Mouse (Mus musculus) hindbrain, embryonic 10.5 days (tissue): ENCODE measurements around the gene Arhgap24. TPM values are rescaled to one million over a fixed set of nuclear protein-coding genes. Genes with fewer than 3 reads are reported as not detected.

Source experiments
- DNase-seq: peaks from one replicate; pipeline ENCODE4 v3.0.0-alpha.2; 2017; ENCODE audit warnings: low spot score
- H3K27ac ChIP-seq: fragments of 300-500 bp; sonication (generic); 2 replicates; pipeline ENCODE4 v1.5.1; 2016; ENCODE audit warnings: mild to moderate bottlenecking, moderate library complexity
- H3K27me3 ChIP-seq: fragments of 300-500 bp; sonication (generic); 2 replicates; pipeline ENCODE4 v1.6.1; 2016; ENCODE audit warnings: mild to moderate bottlenecking; ENCODE audit not compliant: poor library complexity, insufficient read depth, severe bottlenecking
- H3K36me3 ChIP-seq: fragments of 300-500 bp; sonication (generic); 2 replicates; pipeline ENCODE4 v1.6.1; 2016; ENCODE audit warnings: mild to moderate bottlenecking, moderate library complexity
- H3K4me1 ChIP-seq: fragments of 300-500 bp; sonication (generic); replicated peaks from 2 replicates; pipeline ENCODE4 v1.6.1; 2016; ENCODE audit warnings: mild to moderate bottlenecking
- H3K4me3 ChIP-seq: fragments of 300-500 bp; sonication (generic); 2 replicates; pipeline ENCODE4 v1.5.1; 2016; ENCODE audit warnings: mild to moderate bottlenecking, moderate library complexity
- H3K9me3 ChIP-seq: fragments of 300-500 bp; sonication (generic); 2 replicates; pipeline ENCODE4 v1.6.1; 2016; ENCODE audit warnings: mild to moderate bottlenecking, moderate library complexity
- WGBS: fragments of 180-500 bp; shearing (Covaris S2); methylation state at CpG from one replicate; pipeline ENCODE4 v1.1.7; 2016; 5-methylcytosine and 5-hydroxymethylcytosine counted together
- polyA plus RNA-seq: library from polyadenylated mRNA; unstranded; fragments of >200 nt; fragmentation: Nextera tagmentation; extraction: Ambion mirVana; gene quantifications from 2 replicates; pipeline ENCODE4 v1.2.1, GENCODE M21; 2016

The Arhgap24 gene
- polyA plus RNA-seq, 1 experiment from 2014 or later, result 5.3 TPM

GRCm38 (mm10) chr5:102813271-102813670 lies 332.1 kb downstream of the Arhgap24 start:
- Histone ChIP-seq H3K27me3 (no peaks in the 10 kb centered on the region), H3K27ac (no peak overlapping the region), H3K36me3 (no peaks in the 10 kb centered on the region), H3K4me3 (no peak overlapping the region), H3K9me3 (no peaks in the 10 kb centered on the region), H3K4me1 (peaks cover 11% of the 10 kb centered on the region)
- 85% methylated on average over 3 of the region's 3 CpGs for WGBS
- no peak for DNase-seq

DNA sequence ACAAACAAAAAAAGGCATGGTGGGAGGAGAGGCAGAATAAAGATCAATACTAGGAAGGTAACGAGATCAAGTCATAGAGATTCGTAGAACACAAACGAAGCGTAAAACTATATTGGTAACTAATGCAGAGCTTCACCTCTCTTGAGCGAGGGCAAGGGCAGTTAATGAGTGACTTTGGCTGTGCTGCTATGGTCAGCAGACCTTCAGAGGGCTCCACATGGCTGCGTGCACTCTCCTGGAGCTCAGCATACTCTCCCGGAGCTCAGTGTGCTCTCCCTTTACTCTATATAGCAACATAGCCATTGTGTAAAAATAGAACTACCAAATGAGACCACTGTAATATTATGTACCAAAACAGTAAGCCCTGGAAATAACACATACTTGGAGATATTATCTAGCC lies 336.4 kb downstream of the Arhgap24 start:
- Histone ChIP-seq H3K27ac (no peak overlapping the region), H3K9me3 (no peaks in the 10 kb centered on the region), H3K36me3 (no peaks in the 10 kb centered on the region), H3K4me3 (no peak overlapping the region), H3K4me1 (no peaks in the 10 kb centered on the region), H3K27me3 (no peaks in the 10 kb centered on the region)
- 87% methylated on average over 7 of the region's 7 CpGs for WGBS
- no peak for DNase-seq

- H3K9me3 ChIP-seq, result no peaks in the 10 kb centered on the region
- 89% methylated on average over 8 of the region's 8 CpGs for WGBS
- H3K27ac ChIP-seq, result no peak overlapping the region
- H3K36me3 ChIP-seq, result no peaks in the 10 kb centered on the region
- H3K27me3 ChIP-seq, result no peaks in the 10 kb centered on the region
- no peaks in the 10 kb centered on the region for H3K4me1 ChIP-seq
- no peak overlapping the region for H3K4me3 ChIP-seq
- no peak for DNase-seq
Observed at GRCm38 (mm10) chr5:102825538-102825937, 344.3 kb downstream of the Arhgap24 start.

DNA sequence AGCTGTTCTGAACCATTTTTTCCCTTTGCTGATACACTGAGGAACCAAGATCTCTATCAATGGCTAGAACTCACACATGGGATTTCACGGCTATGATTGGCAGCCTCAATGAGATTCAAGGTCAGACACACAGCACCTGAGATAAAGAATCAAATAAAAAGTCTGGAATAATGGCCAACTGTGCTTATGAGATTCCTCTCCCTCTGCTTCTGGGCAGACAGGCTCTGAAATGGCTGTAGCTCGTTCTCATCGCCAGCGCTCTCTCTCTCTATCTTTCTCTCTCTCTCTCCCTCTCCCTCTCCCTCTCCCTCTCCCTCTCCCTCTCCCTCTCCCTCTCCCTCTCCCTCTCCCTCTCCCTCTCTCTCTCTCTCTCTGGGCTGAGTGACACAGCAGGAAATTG lies 357.9 kb downstream of the Arhgap24 start:
- Histone ChIP-seq H3K27me3 (no peaks in the 10 kb centered on the region), H3K36me3 (no peaks in the 10 kb centered on the region), H3K27ac (no peak overlapping the region), H3K4me3 (no peak overlapping the region), H3K9me3 (no peaks in the 10 kb centered on the region), H3K4me1 (peaks cover 3% of the 10 kb centered on the region)
- no peak for DNase-seq
- 88% methylated on average over 4 of the region's 4 CpGs for WGBS

- Histone ChIP-seq H3K9me3 (no peaks in the 10 kb centered on the region), H3K4me3 (no peak overlapping the region), H3K27ac (no peak overlapping the region), H3K36me3 (no peaks in the 10 kb centered on the region), H3K4me1 (peaks cover 36% of the 10 kb centered on the region), H3K27me3 (peaks cover 7% of the 10 kb centered on the region; the same call in 1 of the 2 replicates)
- no peak for DNase-seq
- WGBS, result 38% methylated on average over 5 of the region's 5 CpGs
Observed at GRCm38 (mm10) chr5:102843934-102844709, 362.9 kb downstream of the Arhgap24 start.

- Histone ChIP-seq H3K36me3 (no peaks in the 10 kb centered on the region), H3K4me1 (peaks cover 36% of the 10 kb centered on the region), H3K27me3 (peaks cover 7% of the 10 kb centered on the region; the same call in 1 of the 2 replicates), H3K9me3 (no peaks in the 10 kb centered on the region), H3K4me3 (peak overlapping the region; percentile 59), H3K27ac (peak overlapping the region; percentile 85)
- peak; percentile 71 for DNase-seq
- WGBS, result 1% methylated on average over 21 of the region's 21 CpGs
Observed at GRCm38 (mm10) chr5:102844731-102845598, 363.8 kb downstream of the Arhgap24 start.

GRCm38 (mm10) chr5:102845800-102846199 lies 364.6 kb downstream of the Arhgap24 start:
- Histone ChIP-seq H3K4me3 (peak overlapping the region; percentile 59), H3K36me3 (no peaks in the 10 kb centered on the region), H3K27me3 (peaks cover 7% of the 10 kb centered on the region; the same call in 1 of the 2 replicates), H3K9me3 (no peaks in the 10 kb centered on the region), H3K4me1 (peaks cover 34% of the 10 kb centered on the region), H3K27ac (peak overlapping the region; percentile 85; the same call in 1 of the 2 replicates)
- 14% methylated on average over 11 of the region's 11 CpGs for WGBS
- DNase-seq, result no peak

DNA sequence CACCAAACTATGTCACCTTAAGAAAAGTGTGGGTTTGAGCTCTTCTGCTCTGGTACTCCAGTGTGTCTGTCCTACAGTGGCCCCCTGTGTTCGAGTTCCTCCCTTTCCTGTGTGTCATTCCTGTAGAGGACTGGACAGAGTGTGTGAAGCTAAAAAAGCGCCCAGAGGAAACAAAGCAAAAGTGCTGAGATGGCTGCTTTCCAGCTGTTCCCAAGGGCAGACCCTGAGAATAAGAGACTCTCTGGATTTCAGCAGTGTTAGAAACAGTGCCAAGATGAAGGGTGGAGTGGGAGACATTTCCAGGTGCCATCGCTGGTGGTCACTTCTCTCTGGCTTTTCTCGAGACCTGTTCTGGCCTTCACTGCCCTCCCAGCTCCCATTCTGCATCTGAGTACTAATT lies 366.7 kb downstream of the Arhgap24 start:
- Histone ChIP-seq H3K27ac (no peak overlapping the region), H3K4me3 (no peak overlapping the region), H3K27me3 (peaks cover 7% of the 10 kb centered on the region; the same call in 1 of the 2 replicates), H3K9me3 (no peaks in the 10 kb centered on the region), H3K4me1 (peaks cover 34% of the 10 kb centered on the region), H3K36me3 (no peaks in the 10 kb centered on the region)
- no peak for DNase-seq
- WGBS, result 68% methylated on average over 4 of the region's 4 CpGs

GRCm38 (mm10) chr5:102851761-102852160 lies 370.6 kb downstream of the Arhgap24 start:
- Histone ChIP-seq H3K27me3 (0 out of 2 replicates have a peak, but pooled peaks cover 2% of the 10 kb centered on the region), H3K9me3 (no peaks in the 10 kb centered on the region), H3K4me3 (no peak overlapping the region), H3K27ac (no peak overlapping the region), H3K4me1 (peaks cover 20% of the 10 kb centered on the region), H3K36me3 (no peaks in the 10 kb centered on the region)
- WGBS, result 88% methylated on average over 2 of the region's 2 CpGs
- DNase-seq, result no peak

- 83% methylated on average over 1 of the region's 1 CpGs for WGBS
- no peak for DNase-seq
- no peak overlapping the region for H3K27ac ChIP-seq
- no peaks in the 10 kb centered on the region for H3K9me3 ChIP-seq
- H3K4me3 ChIP-seq, result no peak overlapping the region
- no peaks in the 10 kb centered on the region for H3K36me3 ChIP-seq
- H3K27me3 ChIP-seq, result no peaks in the 10 kb centered on the region
- peaks cover 10% of the 10 kb centered on the region; the same call in 1 of the 2 replicates for H3K4me1 ChIP-seq
Observed at GRCm38 (mm10) chr5:102853750-102854149, 372.6 kb downstream of the Arhgap24 start.

DNA sequence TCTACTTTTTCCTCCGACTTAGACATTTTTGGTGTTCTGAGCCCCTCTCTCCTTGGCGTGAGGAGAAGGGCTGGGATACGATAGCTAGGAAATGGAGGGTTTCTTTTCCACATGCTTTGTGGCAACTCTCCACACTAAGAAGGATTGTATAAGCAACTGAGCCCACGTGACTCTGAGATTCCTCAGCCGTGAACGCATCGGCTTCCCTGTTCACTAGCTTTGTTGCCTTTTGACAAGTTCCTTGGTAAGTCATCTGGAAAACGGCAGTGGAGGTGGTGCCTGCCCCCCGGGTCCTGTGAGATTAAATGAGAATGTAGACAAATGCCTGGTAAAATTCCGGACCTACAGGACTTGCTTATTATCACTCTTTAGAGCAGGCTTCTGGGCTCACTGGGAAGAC lies 374.6 kb downstream of the Arhgap24 start:
- DNase-seq, result peak; percentile 31
- WGBS, result 36% methylated on average over 10 of the region's 10 CpGs

DNA sequence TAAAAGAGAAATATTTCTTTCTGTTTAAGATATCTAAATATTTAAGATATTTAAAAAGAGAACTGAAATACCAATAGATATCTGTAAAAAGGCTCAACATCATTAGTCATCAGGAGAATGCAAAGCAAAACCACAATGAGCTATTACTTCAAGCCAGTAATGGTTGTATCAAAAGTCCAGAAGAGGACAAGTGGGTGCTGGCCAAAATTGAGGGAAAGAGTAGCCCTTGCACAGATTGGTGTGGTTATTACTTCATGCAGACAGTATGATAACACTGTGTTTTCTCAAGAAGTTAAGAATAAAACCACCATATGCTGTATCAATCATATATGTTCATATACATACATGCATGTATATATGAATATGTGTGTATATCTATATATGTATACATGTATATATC lies 376.9 kb downstream of the Arhgap24 start:
- no peaks in the 10 kb centered on the region for H3K27me3 ChIP-seq
- H3K27ac ChIP-seq, result no peak overlapping the region
- H3K9me3 ChIP-seq, result no peaks in the 10 kb centered on the region
- peaks cover 10% of the 10 kb centered on the region; the same call in 1 of the 2 replicates for H3K4me1 ChIP-seq
- DNase-seq, result no peak
- H3K36me3 ChIP-seq, result 0 out of 2 replicates have a peak, but pooled peaks cover 3% of the 10 kb centered on the region
- no peak overlapping the region for H3K4me3 ChIP-seq

More for the DNA sequence above, 374.6 kb downstream of the Arhgap24 start:
- no peaks in the 10 kb centered on the region for H3K9me3 ChIP-seq
- H3K27ac ChIP-seq, result no peak overlapping the region
- no peak overlapping the region for H3K4me3 ChIP-seq
- H3K36me3 ChIP-seq, result 0 out of 2 replicates have a peak, but pooled peaks cover 3% of the 10 kb centered on the region
- peaks cover 10% of the 10 kb centered on the region; the same call in 1 of the 2 replicates for H3K4me1 ChIP-seq
- H3K27me3 ChIP-seq, result no peaks in the 10 kb centered on the region

- no peak for DNase-seq
- H3K4me3 ChIP-seq, result no peak overlapping the region
- H3K27me3 ChIP-seq, result no peaks in the 10 kb centered on the region
- no peak overlapping the region for H3K27ac ChIP-seq
- 0 out of 2 replicates have a peak, but pooled peaks cover 3% of the 10 kb centered on the region for H3K36me3 ChIP-seq
- peaks cover 10% of the 10 kb centered on the region; the same call in 1 of the 2 replicates for H3K4me1 ChIP-seq
- H3K9me3 ChIP-seq, result no peaks in the 10 kb centered on the region
- 88% methylated on average over 11 of the region's 11 CpGs for WGBS
Observed at GRCm38 (mm10) chr5:102859749-102860148, 378.6 kb downstream of the Arhgap24 start.
